Mouse (Mus musculus) forebrain, embryonic 14.5 days (tissue): ENCODE data around the gene Slc24a5. TPM values are rescaled to one million over a fixed set of nuclear protein-coding genes. Genes with fewer than 3 reads are reported as not detected.

Experiments used
- ATAC-seq: fragments of 200-750 bp; cut with Nextera tagmentation; 2 replicates; pipeline ENCODE4 v1.8.0; 2017; ENCODE audit warnings: mild to moderate bottlenecking, moderate library complexity
- DNase-seq: peaks from one replicate; pipeline ENCODE4 v3.0.0-alpha.2; 2015; ENCODE audit warnings: low spot score
- H3K27ac ChIP-seq: fragments of 300-500 bp; sonication (generic); 2 replicates; pipeline ENCODE4 v1.5.1; 2014; ENCODE audit warnings: low read depth, mild to moderate bottlenecking, control low read depth, low read length, moderate library complexity
- H3K27me3 ChIP-seq: fragments of 300-500 bp; sonication (generic); replicated peaks from 2 replicates; pipeline ENCODE4 v1.6.1; 2014; ENCODE audit warnings: low read length, control low read depth, mixed read lengths; ENCODE audit not compliant: control insufficient read depth, insufficient read depth
- H3K36me3 ChIP-seq: fragments of 300-500 bp; sonication (generic); 2 replicates; pipeline ENCODE4 v1.6.1; 2014; ENCODE audit warnings: low read length, control low read depth; ENCODE audit not compliant: control insufficient read depth, insufficient read depth
- H3K4me1 ChIP-seq: fragments of 300-500 bp; sonication (generic); 2 replicates; pipeline ENCODE4 v1.6.1; 2014; ENCODE audit warnings: antibody characterized with exemption, low read length, control low read depth; ENCODE audit not compliant: control insufficient read depth, insufficient read depth
- H3K4me2 ChIP-seq: fragments of 300-500 bp; sonication (generic); 2 replicates; pipeline ENCODE4 v1.6.1; 2014; ENCODE audit warnings: mild to moderate bottlenecking, control low read depth, low read length
- H3K4me3 ChIP-seq: fragments of 300-500 bp; sonication (generic); 2 replicates; pipeline ENCODE4 v1.5.1; 2014; ENCODE audit warnings: low read depth, low read length, control low read depth
- H3K9ac ChIP-seq: fragments of 300-500 bp; sonication (generic); 2 replicates; pipeline ENCODE4 v1.6.1; 2014; ENCODE audit warnings: mild to moderate bottlenecking, low read length, control low read depth, moderate library complexity
- H3K9me3 ChIP-seq: fragments of 300-500 bp; sonication (generic); replicated peaks from 2 replicates; pipeline ENCODE4 v1.6.1; 2016; ENCODE audit warnings: low read length, control low read depth, mixed read lengths; ENCODE audit not compliant: control insufficient read depth
- WGBS: fragments of 180-500 bp; shearing (Covaris S2); extraction: QIAGEN DNeasy Blood & Tissue Kit; methylation state at CpG from one replicate; pipeline ENCODE4 v1.1.7; 2014; 5-methylcytosine and 5-hydroxymethylcytosine counted together
- polyA plus RNA-seq: library from polyadenylated mRNA; unstranded; fragments of >200 nt; fragmentation: Nextera tagmentation; extraction: Ambion mirVana; gene quantifications from 2 replicates; pipeline ENCODE4 v1.2.1, GENCODE M21; 2014

Gene Slc24a5
- polyA plus RNA-seq = 3.6 and 4.6 TPM in 2 replicates

- Histone ChIP-seq H3K4me1 (no peaks in the 10 kb centered on the region), H3K4me2 (no peak within 1 kb of the TSS), H3K27ac (no peak within 1 kb of the TSS), H3K9me3 (no peaks in the 10 kb centered on the region), H3K9ac (no peak within 1 kb of the TSS), H3K36me3 (no peaks in the 10 kb centered on the region), H3K27me3 (no peaks in the 10 kb centered on the region), H3K4me3 (no peak within 1 kb of the TSS)
- 75% methylated on average over 10 of the region's 10 CpGs for WGBS
- ATAC-seq (peak; percentile 18; the same call in 1 of the 2 replicates), DNase-seq (no peak)
These were observed at the start of gene Slc24a5 for GRCm38 (mm10) chr2:125067894-125068293. Gene Slc24a5, plus strand, starts transcription at chr2:125068124.

GRCm38 (mm10) chr2:125024386-125024785 is 43.5 kb upstream of the Slc24a5 start:
- no peak for ATAC-seq
- no peak overlapping the region for H3K9ac ChIP-seq
- WGBS = 79% methylated on average over 5 of the region's 5 CpGs
- H3K36me3 ChIP-seq = no peaks in the 10 kb centered on the region
- H3K4me1 ChIP-seq = no peaks in the 10 kb centered on the region
- DNase-seq = no peak
- H3K27me3 ChIP-seq = no peaks in the 10 kb centered on the region
- no peak overlapping the region for H3K4me3 ChIP-seq
- no peaks in the 10 kb centered on the region for H3K9me3 ChIP-seq
- no peak overlapping the region for H3K27ac ChIP-seq
- H3K4me2 ChIP-seq = no peak overlapping the region

- Histone ChIP-seq H3K27me3 (no peaks in the 10 kb centered on the region), H3K9me3 (no peaks in the 10 kb centered on the region), H3K36me3 (no peaks in the 10 kb centered on the region), H3K4me3 (no peak overlapping the region), H3K27ac (no peak overlapping the region), H3K4me2 (no peak overlapping the region), H3K9ac (no peak overlapping the region), H3K4me1 (0 out of 2 replicates have a peak, but pooled peaks cover 4% of the 10 kb centered on the region)
- DNase-seq (no peak), ATAC-seq (no peak)
- 84% methylated on average over 14 of the region's 14 CpGs for WGBS
These were observed 41.4 kb upstream of the Slc24a5 start for GRCm38 (mm10) chr2:125026358-125027000.

GRCm38 (mm10) chr2:125030591-125030990 is 37.3 kb upstream of the Slc24a5 start:
- 73% methylated on average over 7 of the region's 7 CpGs for WGBS
- Histone ChIP-seq H3K4me3 (no peak overlapping the region), H3K9ac (no peak overlapping the region), H3K4me2 (no peak overlapping the region), H3K36me3 (no peaks in the 10 kb centered on the region), H3K27me3 (no peaks in the 10 kb centered on the region), H3K9me3 (no peaks in the 10 kb centered on the region), H3K27ac (no peak overlapping the region), H3K4me1 (0 out of 2 replicates have a peak, but pooled peaks cover 4% of the 10 kb centered on the region)
- no peak for ATAC-seq
- no peak for DNase-seq

GRCm38 (mm10) chr2:125031111-125031510 is 36.8 kb upstream of the Slc24a5 start:
- H3K27ac ChIP-seq = no peak overlapping the region
- no peak overlapping the region for H3K4me2 ChIP-seq
- DNase-seq (no peak), ATAC-seq (no peak)
- H3K9ac ChIP-seq = no peak overlapping the region
- H3K27me3 ChIP-seq = no peaks in the 10 kb centered on the region
- WGBS = 67% methylated on average over 8 of the region's 8 CpGs
- 0 out of 2 replicates have a peak, but pooled peaks cover 4% of the 10 kb centered on the region for H3K4me1 ChIP-seq
- no peaks in the 10 kb centered on the region for H3K36me3 ChIP-seq
- H3K9me3 ChIP-seq = no peaks in the 10 kb centered on the region
- no peak overlapping the region for H3K4me3 ChIP-seq

GRCm38 (mm10) chr2:125031562-125032257 is 36.2 kb upstream of the Slc24a5 start:
- no peaks in the 10 kb centered on the region for H3K27me3 ChIP-seq
- H3K9ac ChIP-seq = no peak overlapping the region
- no peaks in the 10 kb centered on the region for H3K36me3 ChIP-seq
- DNase-seq (peak; percentile 91), ATAC-seq (peak; percentile 96)
- no peak overlapping the region for H3K4me2 ChIP-seq
- 65% methylated on average over 12 of the region's 12 CpGs for WGBS
- H3K27ac ChIP-seq = peak overlapping the region; percentile 67; the same call in 1 of the 2 replicates
- H3K9me3 ChIP-seq = no peaks in the 10 kb centered on the region
- 0 out of 2 replicates have a peak, but pooled peaks cover 4% of the 10 kb centered on the region for H3K4me1 ChIP-seq
- H3K4me3 ChIP-seq = no peak overlapping the region

- no peaks in the 10 kb centered on the region for H3K36me3 ChIP-seq
- 72% methylated on average over 17 of the region's 17 CpGs for WGBS
- H3K4me1 ChIP-seq = 0 out of 2 replicates have a peak, but pooled peaks cover 4% of the 10 kb centered on the region
- H3K27me3 ChIP-seq = no peaks in the 10 kb centered on the region
- ATAC-seq (peak; percentile 38), DNase-seq (peak; percentile 38)
- H3K9ac ChIP-seq = no peak overlapping the region
- no peak overlapping the region for H3K4me2 ChIP-seq
- no peak overlapping the region for H3K4me3 ChIP-seq
- no peaks in the 10 kb centered on the region for H3K9me3 ChIP-seq
- H3K27ac ChIP-seq = peak overlapping the region; percentile 67; the same call in 1 of the 2 replicates
These were observed 35.5 kb upstream of the Slc24a5 start for GRCm38 (mm10) chr2:125032258-125032973.

GRCm38 (mm10) chr2:125033042-125033743 is 34.7 kb upstream of the Slc24a5 start:
- H3K9me3 ChIP-seq = no peaks in the 10 kb centered on the region
- H3K4me3 ChIP-seq = no peak overlapping the region
- 79% methylated on average over 10 of the region's 10 CpGs for WGBS
- H3K4me1 ChIP-seq = 0 out of 2 replicates have a peak, but pooled peaks cover 4% of the 10 kb centered on the region
- H3K36me3 ChIP-seq = no peaks in the 10 kb centered on the region
- H3K4me2 ChIP-seq = no peak overlapping the region
- no peak overlapping the region for H3K9ac ChIP-seq
- no peak for DNase-seq
- no peak overlapping the region for H3K27ac ChIP-seq
- no peak for ATAC-seq
- H3K27me3 ChIP-seq = no peaks in the 10 kb centered on the region
